Mouse (Mus musculus): ENCODE measurements at regions not wholly inside any gene's neighbourhood (a gene's known extent, or its start where the extent isn't known, plus 50 kb on each side); places are given as distances from the start of the nearest gene placed in this dataset.

DNA sequence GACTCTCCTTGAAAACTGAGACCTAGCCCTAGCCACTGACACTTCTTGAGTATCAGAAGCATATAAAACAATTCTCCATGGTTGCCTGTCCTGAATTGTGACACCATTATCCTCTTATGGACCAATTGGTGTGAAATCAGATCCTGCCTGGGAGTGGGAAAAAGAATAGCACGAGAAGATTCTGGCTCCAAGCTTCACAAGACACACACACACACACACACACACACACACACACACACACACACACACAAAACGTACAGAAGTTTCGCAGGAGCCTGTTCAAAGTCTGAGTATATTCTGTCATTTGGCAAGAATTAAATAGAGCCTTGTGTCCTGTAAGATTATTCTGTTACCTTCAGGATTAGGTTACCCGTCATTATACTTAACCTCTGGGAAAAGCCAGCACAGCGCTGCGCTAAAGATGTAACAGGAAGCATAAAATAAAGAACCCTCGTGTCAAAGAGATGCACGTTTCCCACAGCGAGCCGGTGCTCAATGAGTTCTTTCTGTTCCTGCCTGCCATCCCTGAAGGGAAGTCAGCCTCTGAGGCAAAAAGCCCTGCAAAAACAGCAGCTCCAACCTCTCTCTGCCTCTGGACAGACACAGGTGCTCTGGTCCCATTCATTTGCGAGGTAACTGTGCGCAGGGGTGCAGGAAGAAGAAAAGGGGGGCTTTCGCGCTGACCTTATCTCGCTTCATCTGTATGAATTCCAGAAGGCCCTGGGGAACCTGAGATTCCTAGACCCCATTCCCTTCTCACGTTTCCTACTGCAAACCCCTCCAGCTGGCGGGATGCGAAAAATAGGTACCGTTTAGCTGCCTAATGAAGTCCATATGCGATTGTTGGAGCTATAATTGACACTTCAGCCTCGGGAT is 178.4 kb upstream of the Elac2 start:
- no peak overlapping the region for H3K4me3 ChIP-seq (ENCODE audit: insufficient read depth, poor library complexity, severe bottlenecking)
- H3K79me2 ChIP-seq (ENCODE audit: control insufficient read depth, insufficient read depth): no peaks in the 10 kb centered on the region
- no peaks in the 10 kb centered on the region for H3K79me3 ChIP-seq (ENCODE audit: low read depth)
- H3K27me3 ChIP-seq (ENCODE audit: control insufficient read depth, insufficient read depth, insufficient read length): peaks cover 9% of the 10 kb centered on the region
- H3ac ChIP-seq (ENCODE audit: control insufficient read depth, insufficient read length, low read depth): no peak overlapping the region
- no peaks in the 10 kb centered on the region for H3K36me3 ChIP-seq (ENCODE audit: control insufficient read depth, insufficient read depth)
- TF ChIP-seq CTCF (IDR thresholded peaks at IDR 0.05; ENCODE audit: control insufficient read depth, insufficient read depth, insufficient read length) (no peak), FOSL1 (IDR thresholded peaks at IDR 0.05; ENCODE audit: insufficient read depth, low read length, poor library complexity, severe bottlenecking) (no peak)

DNA sequence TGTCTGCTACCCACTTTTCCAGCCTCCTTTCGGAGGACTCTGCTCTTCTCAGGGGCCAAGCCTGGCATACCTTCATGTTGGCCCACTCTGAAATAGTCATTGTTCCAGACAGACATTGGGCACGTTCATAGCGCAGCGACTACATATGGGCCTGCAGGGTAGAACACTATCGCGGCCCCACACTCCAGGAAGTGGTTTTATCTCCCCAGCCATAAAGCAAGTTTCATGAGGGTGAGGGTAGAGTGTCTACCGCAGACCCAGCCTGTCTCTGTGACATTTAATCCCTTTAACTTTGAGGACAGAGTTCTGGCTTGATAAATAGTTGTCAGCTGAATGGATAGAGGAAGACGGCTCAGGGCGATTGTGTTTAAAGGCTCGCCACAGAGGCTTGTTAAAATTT is 177.5 kb upstream of the Elac2 start:
- peaks cover 9% of the 10 kb centered on the region for H3K27me3 ChIP-seq (ENCODE audit: control insufficient read depth, insufficient read depth, insufficient read length)

GRCm38 (mm10) chr11:64805567-64805966 is 173.3 kb upstream of the Elac2 start:
- no peak for TF ChIP-seq MYOD1 (IDR thresholded peaks at IDR 0.05; ENCODE audit: control insufficient read depth, insufficient read length, low read depth)
- no peak overlapping the region for H3K4me3 ChIP-seq (ENCODE audit: insufficient read depth, poor library complexity, severe bottlenecking)
- peaks cover 7% of the 10 kb centered on the region for H3K27me3 ChIP-seq (ENCODE audit: control insufficient read depth, insufficient read depth, insufficient read length)
- no peaks in the 10 kb centered on the region for H3K36me3 ChIP-seq (ENCODE audit: control insufficient read depth, insufficient read depth)
- no peaks in the 10 kb centered on the region for H3K79me2 ChIP-seq (ENCODE audit: control insufficient read depth, insufficient read depth)
- no peak overlapping the region for H3ac ChIP-seq (ENCODE audit: control insufficient read depth, insufficient read length, low read depth)
- H3K79me3 ChIP-seq (ENCODE audit: low read depth): no peaks in the 10 kb centered on the region

More for the DNA sequence above, 177.5 kb upstream of the Elac2 start:
- TF ChIP-seq MYOG (IDR thresholded peaks at IDR 0.05; ENCODE audit: control insufficient read depth, extremely low read depth, insufficient read length): no peak
- H3K79me2 ChIP-seq (ENCODE audit: control insufficient read depth, insufficient read depth): no peaks in the 10 kb centered on the region
- H3ac ChIP-seq (ENCODE audit: control insufficient read depth, insufficient read length, low read depth): no peak overlapping the region
- no peaks in the 10 kb centered on the region for H3K79me3 ChIP-seq (ENCODE audit: low read depth)
- H3K36me3 ChIP-seq (ENCODE audit: control insufficient read depth, insufficient read depth): no peaks in the 10 kb centered on the region
- no peak overlapping the region for H3K4me3 ChIP-seq (ENCODE audit: insufficient read depth, poor library complexity, severe bottlenecking)

DNA sequence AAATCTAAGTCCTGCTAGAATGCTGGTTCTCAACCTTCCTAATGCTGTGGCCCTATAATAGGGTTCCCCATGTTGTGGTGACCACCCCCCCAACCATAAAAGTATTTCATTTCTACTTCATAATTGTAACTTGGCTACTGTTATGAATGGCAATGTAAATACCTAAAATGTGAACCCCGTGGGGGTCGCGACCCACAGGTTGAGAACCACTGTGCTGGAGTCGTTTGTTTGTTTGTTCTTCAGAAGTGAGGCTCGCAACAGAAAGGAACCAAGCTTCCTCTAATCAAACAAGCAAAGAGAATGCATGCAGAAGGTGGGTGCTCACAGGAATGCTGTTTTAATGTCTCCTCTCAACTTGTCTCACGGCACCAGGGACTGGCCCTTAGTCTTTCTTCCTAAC is 166.4 kb upstream of the Elac2 start:
- Histone ChIP-seq H3K79me2 (ENCODE audit: control insufficient read depth, insufficient read depth) (no peaks in the 10 kb centered on the region), H3ac (ENCODE audit: control insufficient read depth, insufficient read length, low read depth) (no peak overlapping the region), H3K79me3 (ENCODE audit: low read depth) (no peaks in the 10 kb centered on the region), H3K36me3 (ENCODE audit: control insufficient read depth, insufficient read depth) (no peaks in the 10 kb centered on the region), H3K4me3 (ENCODE audit: insufficient read depth, poor library complexity, severe bottlenecking) (no peak overlapping the region), H3K27me3 (ENCODE audit: control insufficient read depth, insufficient read depth, insufficient read length) (no peaks in the 10 kb centered on the region)
- TF ChIP-seq MYOD1 (IDR thresholded peaks at IDR 0.05; ENCODE audit: control insufficient read depth, insufficient read length, low read depth): no peak
- no peak for TF ChIP-seq CEBPB (IDR thresholded peaks at IDR 0.05; ENCODE audit: low read depth)
- no peak for TF ChIP-seq FOSL1 (IDR thresholded peaks at IDR 0.05; ENCODE audit: insufficient read depth, low read length, poor library complexity, severe bottlenecking)

GRCm38 (mm10) chr11:64829429-64829828 is 149.4 kb upstream of the Elac2 start:
- H3ac ChIP-seq (ENCODE audit: control insufficient read depth, insufficient read length, low read depth): no peak overlapping the region
- no peaks in the 10 kb centered on the region for H3K27me3 ChIP-seq (ENCODE audit: control insufficient read depth, insufficient read depth, insufficient read length)
- H3K36me3 ChIP-seq (ENCODE audit: control insufficient read depth, insufficient read depth): no peaks in the 10 kb centered on the region
- no peaks in the 10 kb centered on the region for H3K79me3 ChIP-seq (ENCODE audit: low read depth)
- H3K79me2 ChIP-seq (ENCODE audit: control insufficient read depth, insufficient read depth): no peaks in the 10 kb centered on the region
- TF ChIP-seq MYOG (IDR thresholded peaks at IDR 0.05; ENCODE audit: control insufficient read depth, extremely low read depth, insufficient read length) (no peak), MYOD1 (IDR thresholded peaks at IDR 0.05; ENCODE audit: control insufficient read depth, insufficient read length, low read depth) (no peak), CEBPB (IDR thresholded peaks at IDR 0.05; ENCODE audit: low read depth) (no peak), USF1 (IDR thresholded peaks at IDR 0.05; ENCODE audit: low read depth) (no peak), CTCF (IDR thresholded peaks at IDR 0.05; ENCODE audit: control insufficient read depth, insufficient read depth, insufficient read length) (no peak), MAX (IDR thresholded peaks at IDR 0.05) (no peak), FOSL1 (IDR thresholded peaks at IDR 0.05; ENCODE audit: insufficient read depth, low read length, poor library complexity, severe bottlenecking) (no peak)
- no peak overlapping the region for H3K4me3 ChIP-seq (ENCODE audit: insufficient read depth, poor library complexity, severe bottlenecking)

GRCm38 (mm10) chr11:64832453-64832852 is 146.4 kb upstream of the Elac2 start:
- Histone ChIP-seq H3K79me2 (ENCODE audit: control insufficient read depth, insufficient read depth) (no peaks in the 10 kb centered on the region), H3ac (ENCODE audit: control insufficient read depth, insufficient read length, low read depth) (no peak overlapping the region), H3K79me3 (ENCODE audit: low read depth) (no peaks in the 10 kb centered on the region), H3K27me3 (ENCODE audit: control insufficient read depth, insufficient read depth, insufficient read length) (no peaks in the 10 kb centered on the region), H3K36me3 (ENCODE audit: control insufficient read depth, insufficient read depth) (no peaks in the 10 kb centered on the region), H3K4me3 (ENCODE audit: insufficient read depth, poor library complexity, severe bottlenecking) (no peak overlapping the region)
- no peak for TF ChIP-seq MYOG (IDR thresholded peaks at IDR 0.05; ENCODE audit: control insufficient read depth, extremely low read depth, insufficient read length)
- no peak for TF ChIP-seq CEBPB (IDR thresholded peaks at IDR 0.05; ENCODE audit: low read depth)
- no peak for TF ChIP-seq MYOD1 (IDR thresholded peaks at IDR 0.05; ENCODE audit: control insufficient read depth, insufficient read length, low read depth)
- TF ChIP-seq MAX (IDR thresholded peaks at IDR 0.05): no peak
- no peak for TF ChIP-seq FOSL1 (IDR thresholded peaks at IDR 0.05; ENCODE audit: insufficient read depth, low read length, poor library complexity, severe bottlenecking)

All from C2C12 (cell line).